10 mouse cellular contexts compared by ENCODE assay signal in genomic region chrX:160601053-160601452, GRCm38 (mm10).
A peak's percentile ranks its signal among the peaks of the same experiment; 100 is the strongest.
DNase-seq lines count a peak whose midpoint lies in the region; ATAC-seq and TF ChIP-seq lines count a peak whose summit lies in the region.
"Had no signal": no experiment of that assay in that cellular context is flagged by ENCODE, and none has a peak within 500 bp of the region (broad histone marks: within the 10 kb centered on the region; RNA-seq: fewer than 3 reads in every experiment).

No protein-coding gene starts in this region.

- H3K27me3 ChIP-seq in limb, embryonic 14.5 days (ENCODE audit: control insufficient read depth, insufficient read depth, low read length), result no peaks in the 10 kb centered on the region
- H3K27me3 ChIP-seq in limb, embryonic 10.5 days (ENCODE audit: low read depth, poor library complexity, severe bottlenecking), result peaks cover 100% of the 10 kb centered on the region
- 0 out of 2 replicates have a peak, but pooled peaks cover 2% of the 10 kb centered on the region for H3K27me3 ChIP-seq in forebrain, embryonic 16.5 days (replicated peaks; ENCODE audit: control insufficient read depth, insufficient read depth, low read length)
- H3K27me3 ChIP-seq in midbrain, embryonic 11.5 days (ENCODE audit: control insufficient read depth, insufficient read depth, low read length), result peaks cover 17% of the 10 kb centered on the region

- no peak for TF ChIP-seq POLR2A in limb, embryonic 14.5 days (IDR thresholded peaks at IDR 0.05; ENCODE audit: borderline replicate concordance, extremely low read depth, insufficient read depth, insufficient read length)
- TF ChIP-seq POLR2A in bone marrow macrophage, adult 2 months (IDR thresholded peaks at IDR 0.05; ENCODE audit: borderline replicate concordance, low read depth, low read length), result no peak

- ATAC-seq in limb, embryonic 14.5 days (ENCODE audit: low FRiP score, low read depth), result no peak
- no peak for ATAC-seq in forebrain, embryonic 16.5 days
- ATAC-seq in midbrain, embryonic 11.5 days (ENCODE audit: low FRiP score), result no peak

- H3K36me3 ChIP-seq in limb, embryonic 14.5 days (ENCODE audit: control insufficient read depth, insufficient read depth, low read length), result no peaks in the 10 kb centered on the region
- H3K36me3 ChIP-seq in limb, embryonic 10.5 days, result no peaks in the 10 kb centered on the region
- no peaks in the 10 kb centered on the region for H3K36me3 ChIP-seq in forebrain, embryonic 16.5 days (ENCODE audit: control insufficient read depth, insufficient read depth)
- no peaks in the 10 kb centered on the region for H3K36me3 ChIP-seq in midbrain, embryonic 11.5 days (ENCODE audit: control insufficient read depth, insufficient read depth, low read length)

- H3K9me3 ChIP-seq in limb, embryonic 14.5 days (ENCODE audit: control insufficient read depth, low read length), result no peaks in the 10 kb centered on the region
- no peaks in the 10 kb centered on the region for H3K9me3 ChIP-seq in limb, embryonic 10.5 days (replicated peaks)
- no peaks in the 10 kb centered on the region for H3K9me3 ChIP-seq in forebrain, embryonic 16.5 days (ENCODE audit: control insufficient read depth, low read length)
- no peaks in the 10 kb centered on the region for H3K9me3 ChIP-seq in midbrain, embryonic 11.5 days (ENCODE audit: control insufficient read depth, low read length)

- intact Hi-C loops in left cerebral cortex, postnatal 36 days (cut with DNase I), result loop anchor here (5.0 kb wide), 2 partner anchors 171 to 396 kb away; no protein-coding TSS in a partner anchor

- no peak for TF ChIP-seq CTCF in bone marrow macrophage, adult 2 months (IDR thresholded peaks at IDR 0.05; ENCODE audit: low read depth, low read length)

- peak; percentile 58 for DNase-seq in limb, embryonic 14.5 days (ENCODE audit: low spot score)
- no peak for DNase-seq in limb, embryonic 10.5 days (ENCODE audit: low spot score)
- peak; percentile 68 for DNase-seq in NIH3T3 (ENCODE audit: low read depth)
- DNase-seq in kidney, postnatal 25 days, result peak; percentile 46 to 57
- no peak for DNase-seq in left cerebral cortex, postnatal 36 days (ENCODE audit: low spot score in 2 of 2)
- DNase-seq in midbrain, embryonic 11.5 days (ENCODE audit: low spot score, missing footprints), result no peak
- DNase-seq: right cerebral cortex, postnatal 4 days had no signal

- H3K9ac ChIP-seq in limb, embryonic 14.5 days (ENCODE audit: low read depth, low read length, severe bottlenecking), result no peak overlapping the region
- no peak overlapping the region for H3K9ac ChIP-seq in forebrain, embryonic 16.5 days (replicated peaks; ENCODE audit: low read depth, low read length)
- H3K9ac ChIP-seq in midbrain, embryonic 11.5 days (ENCODE audit: low read length), result no peak overlapping the region

- no peak overlapping the region for H3K27ac ChIP-seq in limb, embryonic 14.5 days (replicated peaks; ENCODE audit: low read depth, low read length)
- H3K27ac ChIP-seq in limb, embryonic 10.5 days, result no peak overlapping the region
- H3K27ac ChIP-seq in bone marrow macrophage, adult 2 months (ENCODE audit: insufficient read depth, low read depth, low read length), result peak overlapping the region; percentile 17; the same call in 1 of the 2 replicates
- no peak overlapping the region for H3K27ac ChIP-seq in forebrain, embryonic 16.5 days (ENCODE audit: low read length)
- H3K27ac ChIP-seq in midbrain, embryonic 11.5 days (ENCODE audit: low read depth, low read length), result no peak overlapping the region

- peaks cover 12% of the 10 kb centered on the region for H3K4me1 ChIP-seq in limb, embryonic 14.5 days (ENCODE audit: control insufficient read depth, insufficient read depth, low read length)
- H3K4me1 ChIP-seq in limb, embryonic 10.5 days, result peaks cover 15% of the 10 kb centered on the region
- peaks cover 35% of the 10 kb centered on the region for H3K4me1 ChIP-seq in bone marrow macrophage, adult 2 months (ENCODE audit: control insufficient read depth, insufficient read depth, low read length)
- H3K4me1 ChIP-seq in forebrain, embryonic 16.5 days (replicated peaks; ENCODE audit: control insufficient read depth, insufficient read depth, low read length), result peaks cover 19% of the 10 kb centered on the region
- H3K4me1 ChIP-seq in midbrain, embryonic 11.5 days (ENCODE audit: control insufficient read depth, insufficient read depth, low read length), result peaks cover 15% of the 10 kb centered on the region

- no peak overlapping the region for H3K4me2 ChIP-seq in limb, embryonic 14.5 days (replicated peaks; ENCODE audit: low read depth, low read length, severe bottlenecking)
- no peak overlapping the region for H3K4me2 ChIP-seq in forebrain, embryonic 16.5 days (ENCODE audit: low read length)
- H3K4me2 ChIP-seq in midbrain, embryonic 11.5 days, result no peak overlapping the region

- no peak overlapping the region for H3K4me3 ChIP-seq in limb, embryonic 14.5 days (replicated peaks; ENCODE audit: low read length)
- no peak overlapping the region for H3K4me3 ChIP-seq in limb, embryonic 10.5 days
- no peak overlapping the region for H3K4me3 ChIP-seq in bone marrow macrophage, adult 2 months (ENCODE audit: insufficient read depth, low read length)
- no peak overlapping the region for H3K4me3 ChIP-seq in forebrain, embryonic 16.5 days (replicated peaks; ENCODE audit: low read length)
- H3K4me3 ChIP-seq in midbrain, embryonic 11.5 days (ENCODE audit: low read depth, low read length), result no peak overlapping the region
- H3K4me3 ChIP-seq: erythroblast, embryonic 14.5 days had no signal

- 44% methylated on average over 3 of the region's 3 CpGs for WGBS in limb, embryonic 14.5 days
- WGBS in limb, embryonic 10.5 days, result 87% methylated on average over 3 of the region's 3 CpGs
- WGBS in forebrain, embryonic 16.5 days, result 34% methylated on average over 3 of the region's 3 CpGs
- 73% methylated on average over 3 of the region's 3 CpGs for WGBS in midbrain, embryonic 11.5 days

Comparison
In these comparisons a context has a peak if more than half of its experiments do, and no peak if none do; other contexts are left out.
1. DNase-seq: peak in limb, embryonic 14.5 days (single experiment), NIH3T3 (single experiment) and kidney, postnatal 25 days (2 of 2); none in limb, embryonic 10.5 days (single experiment), left cerebral cortex, postnatal 36 days (0 of 2) and midbrain, embryonic 11.5 days (single experiment).